Mouse (Mus musculus) CD4-positive naive resting alpha-beta T cell, adult 76 days (primary cell): ENCODE results near the gene Pabpn1l. TPM values are rescaled to one million over a fixed set of nuclear protein-coding genes. Genes with fewer than 3 reads are reported as not detected.

Experiments used
- total RNA-seq: library from RNA; stranded (reverse); gene quantifications from one replicate; pipeline ENCODE4 v1.2.4, GENCODE M21; 2023

The Pabpn1l gene
- not detected for total RNA-seq

DNA sequence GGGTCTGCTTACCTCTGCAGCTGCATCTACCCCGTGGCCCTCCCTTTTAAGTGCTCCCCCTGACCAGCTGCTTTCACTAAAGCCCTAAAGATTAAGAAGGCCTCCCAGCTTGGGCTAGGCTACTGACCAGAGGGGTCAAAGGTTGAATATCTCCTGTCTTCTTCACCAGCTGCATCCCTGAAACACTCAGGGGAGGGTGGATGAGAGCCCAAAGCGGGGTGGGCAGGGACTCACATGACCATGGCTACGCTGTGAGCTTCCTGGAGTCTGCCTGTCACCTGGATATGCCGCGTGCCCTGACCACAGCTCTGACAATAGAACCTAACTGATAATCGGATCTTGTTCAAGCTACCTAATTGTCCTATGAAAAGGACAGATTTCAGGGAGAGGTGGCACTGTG lies at the start of gene Pabpn1l:
Pabpn1l (minus strand) TSS at position 13 of the 400 bp plus-strand sequence.

DNA sequence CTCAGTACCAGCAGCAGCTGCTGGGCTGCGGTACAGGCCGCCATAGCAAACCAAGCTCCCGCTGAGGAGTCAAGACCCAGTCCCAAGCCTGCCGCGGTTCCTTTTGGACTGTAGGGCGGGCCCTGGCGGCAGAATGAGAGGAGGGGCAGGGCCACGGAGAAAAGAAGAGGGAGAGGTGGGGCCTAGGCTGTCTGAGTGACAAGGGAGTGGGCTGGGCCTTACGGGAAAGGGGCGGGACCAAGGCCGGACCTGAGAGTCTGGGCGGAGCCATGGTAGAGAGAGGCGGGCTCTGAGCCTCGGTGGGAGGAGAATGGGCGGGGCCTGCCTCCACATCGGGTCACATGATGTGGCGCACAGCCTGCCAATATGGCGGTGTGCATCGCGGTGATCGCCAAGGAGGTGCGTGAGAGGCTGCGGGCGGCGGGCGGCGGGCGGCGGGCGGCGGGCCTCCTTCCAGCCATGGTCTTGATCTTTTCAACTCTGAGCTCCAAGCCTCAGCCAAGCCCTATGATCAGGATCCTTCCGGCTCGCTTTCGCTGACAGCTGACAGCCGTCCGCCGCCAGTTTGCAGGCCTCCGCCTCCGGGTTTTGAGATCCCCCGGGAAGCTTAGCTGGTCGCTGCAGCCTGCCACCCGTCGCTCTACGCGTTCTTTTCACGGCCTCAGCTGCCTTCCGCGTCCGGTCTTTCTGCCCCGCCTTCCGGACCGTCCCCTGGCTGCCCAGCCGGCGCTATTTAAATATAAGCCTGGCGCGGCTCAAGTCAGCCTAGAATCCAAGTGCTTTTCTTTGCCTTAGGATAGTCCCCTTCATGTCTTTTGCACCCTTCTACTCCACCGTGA lies 11.0 kb downstream of the Pabpn1l start, which contains the start of the genes Galns and Trappc2l:
Galns (minus strand) TSS at position 169 of the 839 bp plus-strand sequence.
Trappc2l (plus strand) TSS at position 346 of the 839 bp plus-strand sequence.

DNA sequence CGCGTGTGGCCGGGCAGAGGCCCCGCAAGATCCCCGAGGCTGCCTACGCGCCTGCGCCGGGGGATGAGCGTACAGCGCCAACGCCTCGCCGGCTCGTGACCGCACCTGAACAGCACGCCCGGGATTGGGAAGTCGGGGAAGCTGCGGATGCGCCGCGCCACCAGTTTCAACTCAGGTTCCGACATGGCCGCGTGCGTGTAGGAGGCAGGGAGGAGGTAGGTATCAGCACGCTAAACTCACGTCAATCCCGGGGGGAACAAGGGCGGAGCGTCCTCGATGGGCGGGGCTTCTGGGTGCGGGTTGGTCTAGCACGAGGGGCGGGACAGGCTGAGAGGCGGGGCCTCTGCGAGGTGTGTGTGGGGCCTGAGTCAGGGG lies 45.9 kb downstream of the Pabpn1l start, which contains the start of gene Aprt:
Aprt (minus strand) TSS at position 262 of the 375 bp plus-strand sequence.

Other genes starting within 250 kb of the Pabpn1l start
- gene Zc3h18, start 246.1 kb downstream of the Pabpn1l start, total RNA-seq: 102 TPM
- not detected for gene Il17c, start 200.7 kb downstream of the Pabpn1l start, total RNA-seq
- gene Cyba, start 189.8 kb downstream of the Pabpn1l start, total RNA-seq: 143 TPM
- 9.9 TPM for gene Mvd, start 179.3 kb downstream of the Pabpn1l start, total RNA-seq
- gene Snai3, start 162.0 kb downstream of the Pabpn1l start, total RNA-seq: 1.3 TPM
- gene Rnf166, start 146.7 kb downstream of the Pabpn1l start, total RNA-seq: 67.6 TPM
- gene Ctu2, start 146.6 kb downstream of the Pabpn1l start, total RNA-seq: 57.6 TPM
- gene Piezo1, start 71.4 kb downstream of the Pabpn1l start, total RNA-seq: 48.5 TPM
- gene Cdt1, start 54.7 kb downstream of the Pabpn1l start, total RNA-seq: 75.8 TPM
- 75.6 TPM for gene Aprt, start 45.8 kb downstream of the Pabpn1l start, total RNA-seq
- gene Galns, start 11.3 kb downstream of the Pabpn1l start, total RNA-seq: 7.9 TPM
- gene Trappc2l, start 11.1 kb downstream of the Pabpn1l start, total RNA-seq: 34.8 TPM
- 8.0 TPM for gene Cbfa2t3, start 76.4 kb upstream of the Pabpn1l start, total RNA-seq
- gene Acsf3, start 152.7 kb upstream of the Pabpn1l start, total RNA-seq: 8.6 TPM
- not detected for gene Cdh15, start 225.2 kb upstream of the Pabpn1l start, total RNA-seq